28 mouse cellular contexts compared by ENCODE assay signal in genomic region chr5:96612077-96612476, GRCm38 (mm10).
"Had no signal": no experiment of that assay in that cellular context is flagged by ENCODE, and none has a peak within 500 bp of the region (broad histone marks: within the 10 kb centered on the region; RNA-seq: fewer than 3 reads in every experiment).

No protein-coding gene starts in this region.

- H3K4me2 ChIP-seq: heart, embryonic 11.5 days; hindbrain, embryonic 12.5 days; hindbrain, embryonic 14.5 days; intestine, embryonic 15.5 days; kidney, embryonic 15.5 days; limb, embryonic 12.5 days; liver, embryonic 11.5 days; liver, embryonic 13.5 days; liver, embryonic 15.5 days had no signal

- H3K9me3 ChIP-seq: hindbrain, embryonic 10.5 days; hindbrain, embryonic 12.5 days; intestine, embryonic 15.5 days; kidney, embryonic 15.5 days; limb, embryonic 10.5 days; limb, embryonic 12.5 days; liver, embryonic 13.5 days; liver, embryonic 15.5 days had no signal

- DNase-seq: gastrocnemius, adult 2 months; gastrocnemius, postnatal 10 days; gastrocnemius, postnatal 25 days; heart, adult 2 months; heart, postnatal 10 days; heart, postnatal 4 days; kidney, adult 2 months; kidney, adult 9 months; kidney, postnatal 14 days; kidney, postnatal 36 days; layer of hippocampus, adult 9-11 months; layer of hippocampus, postnatal 36 days; liver; liver, embryonic 13.5 days had no signal

- H3K36me3 ChIP-seq: hindbrain, embryonic 10.5 days; hindbrain, embryonic 12.5 days; intestine, embryonic 15.5 days; limb, embryonic 10.5 days; limb, embryonic 12.5 days; liver, embryonic 13.5 days; liver, embryonic 15.5 days had no signal

- H3K4me3 ChIP-seq: gastrocnemius, adult 2 months; heart, adult 2 months; hindbrain, embryonic 10.5 days; hindbrain, embryonic 12.5 days; intestine, embryonic 15.5 days; kidney, embryonic 15.5 days; limb, embryonic 10.5 days; limb, embryonic 12.5 days; liver, embryonic 13.5 days; liver, embryonic 15.5 days had no signal

- H3K27ac ChIP-seq: gastrocnemius, adult 2 months; heart, adult 2 months; hindbrain, embryonic 10.5 days; hindbrain, embryonic 12.5 days; hindbrain, embryonic 14.5 days; intestine, embryonic 15.5 days; kidney, embryonic 15.5 days; kidney, postnatal 0 days; limb, embryonic 10.5 days; limb, embryonic 12.5 days; liver, embryonic 13.5 days; liver, embryonic 15.5 days had no signal

- H3K27me3 ChIP-seq: hindbrain, embryonic 12.5 days; intestine, embryonic 15.5 days; kidney, embryonic 15.5 days; limb, embryonic 12.5 days; liver, embryonic 13.5 days; liver, embryonic 15.5 days had no signal

- H3K4me1 ChIP-seq: hindbrain, embryonic 10.5 days; hindbrain, embryonic 12.5 days; liver, embryonic 13.5 days; liver, embryonic 15.5 days had no signal

- ATAC-seq: hindbrain, embryonic 16.5 days; inflammation-experienced regulatory T-cells, adult 6 months; intestine, embryonic 15.5 days; intestine, postnatal 0 days had no signal

- H3K9ac ChIP-seq: hindbrain, embryonic 12.5 days; hindbrain, embryonic 14.5 days; intestine, embryonic 15.5 days; kidney, embryonic 15.5 days; limb, embryonic 12.5 days; liver, embryonic 13.5 days; liver, embryonic 15.5 days had no signal
